Mouse (Mus musculus) hindbrain, embryonic 16.5 days (tissue): ENCODE data around the gene Gm5662. TPM values are rescaled to one million over a fixed set of nuclear protein-coding genes. Genes with fewer than 3 reads are reported as not detected.
"Not testable (repeated sequence)": the region's sequence is repeated elsewhere in the genome, so short reads cannot be mapped to it uniquely, and the experiment has no call there.

Source experiments
- ATAC-seq: fragments of 200-750 bp; cut with Nextera tagmentation; 2 replicates; pipeline ENCODE4 v1.8.0; 2017; ENCODE audit warnings: moderate TSS enrichment, moderate library complexity
- H3K27ac ChIP-seq: fragments of 300-500 bp; sonication (generic); 2 replicates; pipeline ENCODE4 v1.5.1; 2014; ENCODE audit warnings: low read depth, mild to moderate bottlenecking, control low read depth, low read length, moderate library complexity
- H3K27me3 ChIP-seq: fragments of 300-500 bp; sonication (generic); replicated peaks from 2 replicates; pipeline ENCODE4 v1.6.1; 2014; ENCODE audit warnings: low read length; ENCODE audit not compliant: control insufficient read depth, insufficient read depth
- H3K36me3 ChIP-seq: fragments of 300-500 bp; sonication (generic); 2 replicates; pipeline ENCODE4 v1.6.1; 2014; ENCODE audit warnings: mild to moderate bottlenecking, low read length, moderate library complexity, mixed read lengths; ENCODE audit not compliant: control insufficient read depth, insufficient read depth
- H3K4me1 ChIP-seq: fragments of 300-500 bp; sonication (generic); 2 replicates; pipeline ENCODE4 v1.6.1; 2014; ENCODE audit warnings: low read depth, low read length; ENCODE audit not compliant: control insufficient read depth, insufficient read depth
- H3K4me2 ChIP-seq: fragments of 300-500 bp; sonication (generic); 2 replicates; pipeline ENCODE4 v1.6.1; 2014; ENCODE audit warnings: mild to moderate bottlenecking, low read length, control low read depth, moderate library complexity
- H3K4me3 ChIP-seq: fragments of 300-500 bp; sonication (generic); 2 replicates; pipeline ENCODE4 v1.5.1; 2014; ENCODE audit warnings: mild to moderate bottlenecking, low read length, control low read depth, moderate library complexity
- H3K9ac ChIP-seq: fragments of 300-500 bp; sonication (generic); 2 replicates; pipeline ENCODE4 v1.6.1; 2014; ENCODE audit warnings: low read depth, mild to moderate bottlenecking, control low read depth, low read length, moderate library complexity
- H3K9me3 ChIP-seq: fragments of 300-500 bp; sonication (generic); 2 replicates; pipeline ENCODE4 v1.6.1; 2014; ENCODE audit warnings: mild to moderate bottlenecking, low read length, moderate library complexity; ENCODE audit not compliant: control insufficient read depth
- WGBS: fragments of 180-500 bp; shearing (Covaris S2); extraction: QIAGEN DNeasy Blood & Tissue Kit; methylation state at CpG from one replicate; pipeline ENCODE4 v1.1.7; 2014; 5-methylcytosine and 5-hydroxymethylcytosine counted together
- polyA plus RNA-seq: library from polyadenylated mRNA; unstranded; fragments of >200 nt; fragmentation: Nextera tagmentation; extraction: Ambion mirVana; gene quantifications from 2 replicates; pipeline ENCODE4 v1.2.1, GENCODE M21; 2015

Gene Gm5662
- polyA plus RNA-seq, 1 experiment from 2014 or later: not detected

GRCm38 (mm10) chr12:88242940-88243339, 31.4 kb downstream of the Gm5662 start:
- H3K4me2 ChIP-seq, H3K27me3 ChIP-seq, H3K9ac ChIP-seq, H3K36me3 ChIP-seq, H3K4me3 ChIP-seq, H3K27ac ChIP-seq, ATAC-seq, H3K9me3 ChIP-seq, H3K4me1 ChIP-seq: not testable (repeated sequence)
- WGBS: 30% methylated on average over 1 of the region's 1 CpGs

Other genes starting within 250 kb of the Gm5662 start
- gene Gm2056, start 247.5 kb downstream of the Gm5662 start, polyA plus RNA-seq: not detected in 2 replicates
- not detected in 2 replicates for gene Gm16368, start 190.8 kb downstream of the Gm5662 start, polyA plus RNA-seq
- gene Gm10436, start 92.4 kb downstream of the Gm5662 start, polyA plus RNA-seq: not detected in 2 replicates
- not detected in 2 replicates for gene Gm8332, start 24.4 kb downstream of the Gm5662 start, polyA plus RNA-seq
- not detected in 2 replicates for gene Gm5039, start 49.5 kb upstream of the Gm5662 start, polyA plus RNA-seq
- 43.7 and 44.5 TPM in 2 replicates for gene Adck1, start 86.1 kb upstream of the Gm5662 start, polyA plus RNA-seq